Mouse (Mus musculus) spleen, adult 18-20 months (tissue): ENCODE data around the gene Atp5d.

Experiments used
- DNase-seq, 2 experiments: peaks; one replicate each; pipeline ENCODE4 v3.0.0; 2022; ENCODE audit warnings: mixed read lengths in 2 of 2

The Atp5d gene

DNA sequence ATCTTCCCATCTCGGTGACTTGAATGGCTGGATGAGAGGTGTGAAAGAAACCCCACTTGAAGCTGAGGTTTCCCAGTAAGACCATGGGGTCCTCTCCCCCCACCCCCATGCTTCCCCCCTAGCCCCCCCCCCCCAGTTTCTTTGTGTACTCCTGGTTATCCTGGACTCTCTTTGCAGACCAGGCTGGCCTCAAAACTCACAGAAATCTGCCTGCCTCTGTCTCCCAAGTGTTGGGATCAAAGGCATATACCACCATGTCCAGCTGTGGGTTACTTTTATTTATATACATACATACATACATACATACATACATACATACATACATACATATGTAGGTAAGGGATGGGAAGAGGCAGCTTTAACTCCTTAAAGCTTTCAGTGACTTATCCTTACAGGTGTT is 30.6 kb downstream of the Atp5d start:
- no peak for DNase-seq

DNA sequence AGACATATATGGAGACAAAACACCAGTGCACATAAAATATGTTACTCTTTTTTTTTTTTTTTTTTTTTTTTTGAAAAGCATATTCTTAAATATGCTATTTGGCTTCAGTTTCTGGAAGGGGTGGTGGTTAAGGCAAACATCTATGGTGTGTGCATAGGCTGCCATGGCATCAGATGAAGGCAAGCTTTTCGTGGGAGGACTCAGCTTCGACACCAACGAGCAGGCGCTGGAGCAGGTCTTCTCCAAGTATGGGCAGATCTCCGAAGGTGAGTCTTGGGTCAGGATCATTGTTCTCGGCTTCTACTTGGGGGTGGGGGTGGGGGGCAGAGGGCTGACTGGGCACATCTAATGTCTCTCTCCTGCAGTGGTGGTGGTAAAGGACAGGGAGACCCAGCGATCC is 31.2 kb downstream of the Atp5d start:
- DNase-seq, result no peak

DNA sequence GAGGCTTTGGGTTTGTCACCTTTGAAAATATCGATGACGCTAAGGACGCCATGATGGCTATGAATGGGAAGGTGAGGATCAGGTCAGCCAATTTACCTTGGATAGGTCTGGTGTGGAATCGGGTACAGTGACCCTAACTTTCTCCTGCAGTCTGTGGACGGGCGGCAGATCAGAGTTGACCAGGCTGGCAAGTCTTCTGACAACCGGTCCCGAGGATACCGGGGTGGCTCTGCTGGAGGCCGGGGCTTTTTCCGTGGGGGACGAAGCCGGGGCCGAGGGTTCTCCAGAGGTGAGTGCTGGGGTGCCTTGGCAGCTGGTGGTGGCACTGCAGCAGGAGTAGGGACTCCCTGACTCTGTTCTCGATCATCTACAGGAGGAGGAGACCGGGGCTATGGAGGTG is 31.6 kb downstream of the Atp5d start:
- DNase-seq, result no peak

DNA sequence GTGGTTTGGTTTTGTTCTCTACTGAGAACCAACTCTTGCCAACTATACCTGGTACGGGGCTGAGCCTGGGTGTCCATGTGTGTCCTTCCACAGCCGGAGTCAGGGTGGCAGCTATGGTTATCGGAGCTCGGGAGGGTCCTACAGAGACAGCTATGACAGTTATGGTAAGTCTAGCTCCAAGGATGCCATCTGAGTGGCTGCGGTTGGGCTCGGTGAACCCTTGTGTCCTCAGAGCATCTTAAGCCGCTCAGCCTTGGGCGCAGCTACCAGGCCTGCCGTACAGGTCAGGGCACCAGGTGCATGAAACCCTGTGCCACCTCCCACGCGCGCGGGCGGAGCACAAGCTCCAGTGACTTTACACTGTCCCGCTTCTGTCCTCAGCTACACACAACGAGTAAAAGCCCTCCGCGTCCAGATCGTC is 32.2 kb downstream of the Atp5d start:
- DNase-seq, result no peak

DNA sequence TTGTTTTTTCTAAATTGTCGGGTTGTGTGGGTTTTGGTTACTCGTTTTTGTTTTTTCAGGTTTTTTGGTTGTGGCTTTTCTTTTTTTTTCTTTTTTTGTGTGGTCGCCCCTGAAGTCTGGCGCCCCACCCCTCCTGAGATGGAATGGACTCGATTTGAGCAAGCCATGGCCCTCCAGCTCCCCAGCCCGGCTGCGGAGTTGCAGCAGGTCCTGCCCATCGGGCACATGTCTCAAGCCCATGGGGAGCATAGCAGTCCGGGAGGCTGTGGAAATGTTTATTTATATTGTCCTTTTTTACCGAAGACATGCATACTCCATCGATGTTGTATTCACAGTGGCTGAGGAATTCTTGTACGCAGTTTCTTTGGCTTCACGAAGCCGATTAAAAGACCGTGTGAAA is 32.8 kb downstream of the Atp5d start:
- no peak for DNase-seq

DNA sequence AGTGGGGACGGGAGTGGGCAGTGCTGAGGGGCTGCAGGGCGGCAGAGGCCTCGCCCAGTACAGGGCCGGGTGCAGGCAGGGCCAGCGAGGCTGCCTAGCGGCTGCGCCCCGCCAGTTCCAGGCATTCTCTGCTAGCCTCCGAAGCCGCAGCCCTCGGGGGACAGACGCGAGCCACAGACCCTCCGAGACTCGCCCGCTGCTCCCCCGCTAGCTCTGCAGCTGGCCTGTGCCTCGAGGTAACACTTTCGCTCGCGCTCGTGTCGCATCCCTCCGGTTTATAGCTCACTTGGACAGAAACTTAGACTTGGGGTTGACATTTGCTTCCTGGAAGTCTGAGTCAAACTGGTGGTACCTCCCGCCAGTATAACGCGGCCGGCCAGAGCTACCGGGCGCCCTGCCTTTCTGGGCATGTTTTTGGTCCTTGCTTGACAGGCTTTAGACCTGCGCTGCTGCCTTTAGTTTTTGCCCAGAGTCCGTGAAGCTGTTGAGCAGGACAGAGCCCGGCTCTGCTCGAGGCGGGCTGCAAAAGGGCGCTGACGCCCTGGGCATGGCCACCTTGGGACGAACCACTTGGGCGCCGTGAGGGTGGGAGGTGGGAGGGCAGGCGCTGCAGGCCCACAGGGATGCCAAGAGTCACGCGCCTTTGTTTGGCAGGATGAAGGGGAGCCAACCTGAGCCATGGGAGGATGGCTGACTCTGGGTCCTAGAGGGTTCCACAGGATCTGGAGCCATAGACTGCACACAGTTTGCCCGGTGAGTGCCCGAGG is 33.5 kb downstream of the Atp5d start:
- DNase-seq, result peak in 1 of 2 experiments; percentile 28

DNA sequence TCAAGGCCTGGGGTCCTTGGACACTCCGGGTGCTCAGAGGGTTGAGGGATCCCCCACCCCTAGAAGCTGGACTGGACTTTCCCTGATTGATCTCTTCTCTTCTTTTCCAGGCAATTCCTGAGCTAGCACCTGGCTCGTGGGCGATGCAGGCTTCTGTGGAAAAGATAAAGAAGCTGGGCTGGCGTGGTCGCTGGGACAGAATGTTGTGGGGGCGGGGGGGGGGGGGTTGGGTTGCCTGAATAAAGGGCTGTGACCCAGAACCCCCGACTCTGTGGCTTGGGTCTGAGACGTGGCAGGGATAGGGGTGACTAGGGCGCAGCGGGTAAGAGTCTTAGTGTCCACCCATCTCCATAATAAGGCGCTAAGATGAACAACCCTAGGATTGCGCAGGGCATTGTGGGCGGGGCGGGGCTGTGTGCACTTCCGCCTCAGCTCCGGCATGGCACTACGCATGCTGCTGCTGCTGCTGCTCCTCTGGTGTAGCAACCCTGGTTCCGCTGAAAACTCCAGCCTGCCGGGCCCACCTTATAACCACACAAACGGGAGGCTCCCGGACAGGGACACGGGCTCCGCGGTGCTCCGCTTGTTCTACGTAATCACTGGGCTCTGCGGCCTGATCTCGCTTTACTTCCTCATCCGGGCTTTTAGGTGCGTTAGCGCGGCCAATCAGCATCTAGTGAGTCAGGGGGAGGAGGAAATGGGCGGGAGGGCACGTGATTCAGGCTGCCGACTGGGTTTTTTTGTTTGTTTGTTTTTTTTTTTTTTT is 34.3 kb downstream of the Atp5d start, which contains the start of gene 1600002K03Rik:
1600002K03Rik (plus strand) TSS at position 418 of the 766 bp plus-strand sequence.
- DNase-seq, result peak; percentile 84 to 89

DNA sequence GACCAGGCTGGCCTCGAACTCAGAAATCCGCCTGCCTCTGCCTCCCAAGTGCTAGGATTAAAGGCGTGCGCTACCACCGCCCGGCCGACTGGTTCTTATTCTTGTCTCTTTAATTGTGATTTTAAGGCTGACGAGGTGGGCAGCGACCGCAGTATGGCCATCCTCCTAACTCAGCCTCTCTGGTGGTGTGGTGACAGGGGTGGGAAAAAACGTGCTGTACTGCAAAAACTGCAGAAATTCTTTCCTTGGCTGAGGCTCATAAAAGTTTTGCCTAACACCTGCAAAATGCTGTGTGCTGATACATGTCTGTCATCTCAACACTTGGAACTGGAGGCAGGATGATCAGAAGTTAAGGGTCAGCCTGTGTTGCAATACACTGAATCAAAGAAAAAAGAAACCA is 34.9 kb downstream of the Atp5d start:
- no peak for DNase-seq

DNA sequence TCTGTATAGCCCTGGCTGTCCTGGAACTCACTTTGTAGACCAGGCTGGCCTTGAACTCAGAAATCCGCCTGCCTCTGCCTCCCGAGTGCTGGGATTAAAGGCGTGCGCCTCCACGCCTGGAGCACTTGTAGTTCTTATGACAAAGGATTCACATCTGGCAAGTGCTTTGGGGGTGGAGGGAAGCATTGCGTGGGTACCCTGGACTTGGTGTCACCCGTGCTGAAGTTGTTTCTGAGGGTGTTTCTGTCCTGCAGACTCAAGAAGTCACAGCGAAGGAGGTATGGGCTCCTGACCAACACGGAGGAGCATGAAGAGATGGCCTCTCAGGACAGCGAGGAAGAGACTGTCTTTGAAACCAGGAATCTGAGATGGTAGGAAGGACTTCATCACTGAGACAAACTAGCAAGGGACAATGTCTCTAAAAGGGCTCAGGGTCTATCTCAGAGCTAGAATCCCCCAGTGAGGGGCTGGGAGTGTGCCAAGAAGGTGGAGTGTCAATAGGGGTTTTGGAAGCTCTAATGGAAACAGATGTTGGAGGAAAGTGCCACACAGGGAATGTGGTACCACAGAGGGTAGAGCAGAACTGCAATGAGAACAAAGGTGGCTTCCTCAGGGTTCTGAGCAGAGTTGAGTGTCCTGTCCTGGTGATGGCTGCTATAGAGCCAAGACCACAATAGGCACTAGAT is 35.7 kb downstream of the Atp5d start:
- DNase-seq, result no peak

DNA sequence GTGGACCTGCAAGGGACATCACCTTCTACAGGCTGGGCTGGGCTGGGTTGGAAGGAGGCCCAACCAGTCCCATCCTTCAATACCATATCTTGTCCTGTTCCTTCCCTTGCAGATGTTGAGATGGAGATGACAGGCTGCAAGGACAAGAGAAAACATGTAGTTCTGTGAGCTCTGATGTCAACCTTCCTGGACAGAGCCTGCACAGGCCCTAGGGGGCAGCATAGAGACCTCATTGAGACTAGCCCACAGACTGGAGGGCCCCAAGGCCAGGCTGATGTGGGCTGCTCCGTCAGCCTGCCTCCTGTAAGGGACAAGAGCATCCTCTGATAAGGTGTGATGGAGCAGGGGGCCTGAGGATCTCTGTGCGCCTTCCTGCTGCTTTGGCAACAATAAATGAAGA is 36.3 kb downstream of the Atp5d start:
- peak in 1 of 2 experiments; percentile 58 for DNase-seq

DNA sequence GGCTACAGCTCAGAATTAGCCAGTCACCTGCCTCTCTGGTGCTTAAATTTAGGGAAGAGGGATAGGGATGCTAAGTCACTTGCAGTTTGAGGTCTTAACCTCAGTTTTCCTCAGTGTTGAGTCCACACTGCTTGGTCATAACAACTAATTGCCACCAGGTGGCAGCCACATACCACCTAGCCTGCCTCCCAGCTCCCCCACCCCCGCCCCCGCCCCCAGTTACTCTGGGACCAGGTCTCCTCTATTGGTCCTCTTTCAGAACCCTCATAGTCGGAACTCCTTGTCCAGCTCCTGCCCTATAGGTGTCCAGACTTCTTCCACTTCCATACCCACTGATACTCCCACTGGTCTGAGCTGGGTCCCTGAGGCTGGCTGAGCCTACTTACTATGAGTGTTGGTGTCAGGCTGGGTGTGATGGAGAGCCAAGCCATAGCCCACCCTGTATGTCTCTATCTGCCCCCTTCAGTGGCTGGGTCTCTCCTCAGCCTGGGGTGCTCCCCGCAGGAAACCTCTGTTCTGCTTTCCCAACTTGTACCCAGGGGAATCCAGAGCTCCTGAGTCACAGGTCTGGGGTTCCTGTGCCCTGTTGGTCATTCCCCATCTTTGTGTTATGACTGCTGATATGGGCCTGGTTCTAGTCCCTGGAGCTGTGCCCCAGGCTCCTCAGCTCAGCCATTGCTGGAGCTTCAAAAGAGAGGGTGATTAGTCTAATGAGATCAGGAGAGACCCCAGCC is 37.3 kb downstream of the Atp5d start:
- no peak for DNase-seq

DNA sequence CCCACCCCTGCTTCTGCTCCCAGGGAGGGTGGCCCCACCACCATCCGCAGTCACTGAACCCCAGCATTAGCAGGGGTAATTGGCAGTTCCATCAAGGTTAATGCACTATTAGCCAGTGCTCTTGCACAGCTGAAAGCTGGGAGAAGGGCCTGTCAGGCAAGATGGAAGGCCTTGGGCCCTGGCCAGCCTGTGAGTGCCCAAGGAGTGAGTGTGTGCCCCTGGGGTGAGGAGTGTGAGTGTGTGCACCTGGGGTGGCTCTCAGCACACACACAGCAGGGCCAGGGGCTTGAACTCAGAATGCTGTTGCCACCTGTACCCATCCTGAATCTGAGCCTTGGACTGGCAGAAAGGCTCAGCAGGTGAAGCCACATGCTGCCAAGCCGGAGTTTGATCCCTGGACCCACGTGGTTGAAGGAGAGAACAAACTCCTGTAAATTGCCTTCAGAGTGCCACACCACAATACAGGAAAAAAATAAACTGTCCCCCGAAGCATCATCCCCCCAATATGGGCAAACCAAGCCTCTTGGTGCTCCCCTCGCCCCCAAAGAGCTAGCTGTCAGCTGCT is 37.9 kb downstream of the Atp5d start:
- DNase-seq, result no peak

DNA sequence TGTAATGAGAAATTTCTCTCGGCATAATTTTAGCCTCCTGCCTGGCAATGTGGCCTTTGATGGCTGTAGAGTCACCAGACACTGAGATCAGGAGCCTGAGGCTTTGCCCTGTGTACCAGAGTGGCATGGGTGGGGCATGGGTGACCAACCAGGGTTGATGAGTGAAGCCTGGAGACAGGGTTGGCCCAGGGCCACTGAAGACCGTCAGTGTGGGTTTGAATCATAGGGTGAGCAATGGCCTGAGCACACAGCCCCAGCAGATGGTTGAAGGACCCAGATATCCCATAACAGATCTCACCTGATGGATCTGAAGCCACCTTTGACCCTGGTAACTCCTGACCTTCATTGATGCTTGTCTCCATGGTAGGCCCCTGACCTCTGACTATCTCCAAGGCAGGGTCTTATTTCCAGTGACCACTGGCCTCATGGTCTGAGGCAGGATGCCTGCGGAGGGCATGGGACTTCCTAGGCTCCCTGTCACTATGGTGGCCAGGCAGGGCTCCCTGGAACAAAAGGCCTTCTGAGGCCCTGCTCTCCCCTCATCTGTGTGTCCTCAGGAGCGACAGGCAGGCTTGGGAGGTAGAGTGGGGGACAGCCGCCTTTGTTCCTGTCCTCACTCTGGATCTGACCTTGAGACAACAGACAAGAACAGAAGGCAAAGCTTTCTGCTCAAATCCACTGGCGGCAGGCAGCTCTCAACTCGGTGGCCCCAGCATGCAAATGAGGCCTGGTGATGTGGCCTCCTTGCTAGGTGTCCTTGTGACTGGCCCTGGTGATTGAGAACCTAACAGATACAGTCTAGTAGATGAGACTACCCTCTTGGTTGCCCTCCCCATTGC is 39.2 kb downstream of the Atp5d start:
- DNase-seq, result no peak

DNA sequence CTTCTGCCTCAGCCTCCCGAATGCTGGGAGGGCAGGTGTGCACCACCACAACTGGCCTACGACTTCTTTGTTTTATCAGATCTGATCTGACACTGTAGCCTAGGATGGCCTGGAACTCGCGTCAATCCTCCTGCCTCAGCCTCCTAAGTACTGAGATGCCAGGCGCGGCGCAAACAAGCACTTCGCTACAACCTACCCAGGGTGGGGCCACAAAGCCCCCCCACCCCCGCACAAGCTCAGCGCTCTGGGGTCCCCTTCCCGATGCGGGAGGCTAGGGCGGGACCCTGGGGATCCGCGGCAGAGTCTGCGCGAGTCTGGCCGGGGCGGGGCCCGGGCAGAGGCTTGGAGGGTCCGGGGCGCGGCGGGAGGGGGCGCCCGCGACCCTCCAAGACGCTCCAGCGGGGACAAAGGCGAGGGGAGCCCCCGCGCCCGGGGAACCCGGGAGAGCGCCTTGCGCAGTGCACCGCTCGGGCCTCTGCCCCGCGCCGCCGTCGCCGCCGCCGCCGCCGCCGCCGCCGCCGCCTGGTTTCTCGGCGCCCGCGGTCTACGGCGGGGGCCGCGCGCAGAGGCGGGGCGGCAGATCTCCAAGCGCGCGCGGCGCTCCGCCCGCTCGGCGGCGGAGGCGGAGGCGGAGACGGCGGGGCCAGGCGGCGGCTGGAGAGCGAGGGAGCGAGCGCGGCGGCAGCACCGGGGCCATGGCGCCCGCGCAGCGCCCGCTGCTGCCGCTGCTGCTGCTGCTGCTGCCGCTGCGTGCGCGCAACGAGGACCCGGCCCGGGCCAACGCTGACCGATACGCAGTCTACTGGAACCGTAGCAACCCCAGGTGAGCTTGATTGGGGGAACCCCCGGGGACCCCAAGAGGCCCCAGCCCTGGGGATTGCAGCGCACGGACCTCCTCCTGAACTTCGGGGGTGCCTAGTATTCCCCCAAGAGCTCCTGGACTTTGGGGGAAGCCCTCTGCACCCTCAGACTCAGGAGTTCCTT is 40.9 kb downstream of the Atp5d start, which contains the start of gene Efna2:
Efna2 (plus strand) TSS at position 415 of the 984 bp plus-strand sequence.
- no peak for DNase-seq

DNA sequence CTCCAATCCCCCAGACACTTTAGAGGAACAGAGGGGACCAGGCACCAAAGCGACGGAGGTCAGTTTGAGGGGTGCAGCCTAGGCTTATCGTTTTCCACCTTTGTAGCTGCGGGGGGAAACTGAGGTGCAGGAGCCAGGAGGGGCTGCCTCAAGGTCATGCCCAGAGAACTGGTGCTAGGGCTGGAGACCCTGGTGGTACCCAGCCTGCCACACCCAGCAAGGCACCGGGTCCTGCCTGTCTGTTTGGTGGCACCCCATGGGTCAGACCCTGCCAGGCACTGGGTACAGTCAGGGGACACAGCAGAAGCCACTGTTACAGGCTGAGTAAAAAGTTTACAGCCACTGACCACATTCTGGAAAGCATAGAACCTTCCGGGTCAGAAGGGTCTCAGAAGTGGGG is 41.9 kb downstream of the Atp5d start:
- DNase-seq, result no peak

DNA sequence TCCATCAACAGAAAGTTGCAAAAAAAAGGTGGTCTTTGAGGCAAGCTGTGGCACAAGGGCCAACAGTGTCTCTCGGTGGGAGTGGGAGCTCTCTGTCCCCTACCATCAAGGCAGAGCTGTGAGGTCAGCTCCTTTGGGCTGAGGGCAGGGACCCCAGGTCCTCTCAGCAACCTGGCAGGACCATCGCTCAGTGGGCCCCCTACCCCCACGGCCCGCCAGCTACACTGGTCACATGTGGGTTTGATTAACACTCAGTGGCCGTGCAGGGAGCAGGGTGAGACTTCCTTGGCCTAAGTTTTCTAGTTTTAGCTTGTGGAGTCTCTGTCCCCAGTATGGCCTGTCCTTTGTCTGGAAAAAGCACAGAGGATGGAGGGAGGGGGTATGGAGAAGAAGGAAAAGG is 42.4 kb downstream of the Atp5d start:
- DNase-seq, result no peak

DNA sequence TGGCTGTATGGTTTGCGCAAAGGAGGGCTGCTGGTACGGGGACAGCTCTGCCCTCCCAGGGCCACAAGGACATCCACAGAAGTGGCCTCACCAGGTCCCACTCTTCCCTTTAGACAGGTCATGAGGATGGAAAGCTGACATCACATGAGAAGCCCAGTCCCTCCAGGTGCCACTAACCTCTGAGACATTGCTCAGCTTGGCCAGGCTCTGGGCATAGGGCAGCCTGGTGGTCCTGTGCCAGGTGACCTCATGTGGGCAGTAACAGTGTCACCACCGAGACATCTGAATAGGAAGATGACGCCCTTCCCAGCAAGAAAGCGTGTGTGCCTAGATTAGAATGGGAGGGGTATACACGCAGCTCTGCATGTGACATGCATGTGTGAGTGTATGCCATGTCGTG is 44.1 kb downstream of the Atp5d start:
- DNase-seq, result no peak

DNA sequence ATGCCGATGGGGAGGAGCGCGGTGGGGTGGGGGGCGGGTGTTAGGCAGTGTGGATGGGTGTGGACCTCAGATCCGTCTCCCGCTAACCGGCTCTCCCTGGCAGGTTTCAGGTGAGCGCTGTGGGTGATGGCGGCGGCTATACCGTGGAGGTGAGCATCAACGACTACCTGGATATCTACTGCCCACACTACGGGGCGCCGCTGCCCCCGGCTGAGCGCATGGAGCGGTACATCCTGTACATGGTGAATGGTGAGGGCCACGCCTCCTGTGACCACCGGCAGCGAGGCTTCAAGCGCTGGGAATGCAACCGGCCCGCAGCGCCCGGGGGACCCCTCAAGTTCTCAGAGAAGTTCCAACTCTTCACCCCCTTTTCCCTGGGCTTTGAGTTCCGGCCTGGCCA is 48.2 kb downstream of the Atp5d start:
- no peak for DNase-seq

DNA sequence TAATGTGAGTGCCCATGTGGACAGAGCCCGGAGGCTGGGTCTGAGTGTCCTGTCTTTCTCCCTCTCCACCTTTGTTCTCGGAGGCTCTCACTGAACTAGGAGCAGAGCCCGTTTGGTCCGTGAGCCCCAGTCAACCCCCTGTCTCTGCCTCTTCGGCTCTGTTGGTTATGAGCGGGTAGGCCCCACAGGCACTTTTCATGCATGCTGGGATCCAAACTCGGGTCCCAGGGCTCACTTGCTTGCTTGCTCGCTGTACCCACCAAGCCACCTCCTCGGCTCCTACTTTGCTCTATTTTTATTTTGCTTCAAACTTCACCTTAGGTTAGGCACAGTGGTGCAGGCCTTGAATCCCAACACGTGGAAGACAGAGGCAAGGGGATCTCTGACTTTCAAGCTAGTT is 49.3 kb downstream of the Atp5d start:
- no peak for DNase-seq

DNA sequence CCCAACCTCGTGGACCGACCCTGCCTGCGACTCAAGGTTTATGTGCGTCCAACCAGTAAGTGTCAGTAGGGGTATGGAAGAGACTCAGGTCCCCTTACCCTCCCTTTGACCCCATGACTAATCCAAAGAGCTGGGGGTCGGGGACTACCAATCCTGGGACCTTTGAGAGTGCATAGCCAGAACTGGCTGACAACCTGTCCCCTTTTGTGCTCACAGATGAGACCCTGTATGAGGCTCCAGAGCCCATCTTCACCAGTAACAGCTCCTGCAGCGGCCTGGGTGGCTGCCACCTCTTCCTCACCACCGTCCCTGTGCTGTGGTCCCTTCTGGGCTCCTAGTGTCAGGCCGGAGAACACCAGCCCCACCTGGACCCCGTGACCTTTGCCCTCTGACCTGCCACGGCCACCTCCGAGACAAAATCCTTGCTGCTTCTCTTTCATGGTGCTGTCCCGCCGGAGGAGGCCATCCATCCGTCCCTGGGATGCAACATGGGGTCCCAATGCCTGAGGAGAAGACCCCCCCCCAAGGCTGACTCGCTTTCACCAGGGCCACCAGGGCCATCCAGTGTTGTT is 50.1 kb downstream of the Atp5d start:
- DNase-seq, result no peak
